Mouse (Mus musculus) E14TG2a.4 (cell line): ENCODE results near the gene Ank2.

Source experiments
- H3K27me3 ChIP-seq: 2 replicates; pipeline ENCODE4 v1.6.1; 2014; ENCODE audit warnings: low read length, control low read depth; ENCODE audit not compliant: insufficient read depth
- H3K36me3 ChIP-seq: 2 replicates; pipeline ENCODE4 v1.6.1; 2014; ENCODE audit warnings: low read length, control low read depth; ENCODE audit not compliant: insufficient read depth
- H3K4me1 ChIP-seq: replicated peaks from 2 replicates; pipeline ENCODE4 v1.6.1; 2014; ENCODE audit warnings: low read depth, low read length, control low read depth
- H3K4me3 ChIP-seq: replicated peaks from 2 replicates; pipeline ENCODE4 v1.5.1; 2014; ENCODE audit warnings: mild to moderate bottlenecking, low read length
- H3K9me3 ChIP-seq: 2 replicates; pipeline ENCODE4 v1.6.1; 2014; ENCODE audit warnings: low read length, control low read depth
- CTCF ChIP-seq: conservative IDR thresholded peaks from 2 replicates; pipeline ENCODE4 v1.5.1; 2014; ENCODE audit warnings: low read length
- NANOG ChIP-seq: IDR thresholded peaks from 2 replicates; pipeline ENCODE4 v1.6.1; 2014; ENCODE audit warnings: borderline replicate concordance, low read length, mixed read lengths
- POU5F1 ChIP-seq: IDR thresholded peaks from 2 replicates; pipeline ENCODE4 v1.6.1; 2014; ENCODE audit warnings: low read length, borderline replicate concordance

Ank2 gene

GRCm38 (mm10) chr3:127225167-127225798 is 273.9 kb downstream of the Ank2 start:
- TF ChIP-seq CTCF (no peak), NANOG (no peak), POU5F1 (no peak)

GRCm38 (mm10) chr3:127224315-127225166 is 274.6 kb downstream of the Ank2 start:
- H3K4me3 ChIP-seq = peak overlapping the region; percentile 66

More at GRCm38 (mm10) chr3:127225167-127225798, 273.9 kb downstream of the Ank2 start:
- Histone ChIP-seq H3K4me1 (peaks cover 29% of the 10 kb centered on the region), H3K36me3 (no peaks in the 10 kb centered on the region), H3K27me3 (peaks cover 6% of the 10 kb centered on the region; the same call in 1 of the 2 replicates), H3K9me3 (no peaks in the 10 kb centered on the region), H3K4me3 (peak overlapping the region; percentile 66)

GRCm38 (mm10) chr3:127222086-127222485 is 277.1 kb downstream of the Ank2 start:
- H3K27me3 ChIP-seq = peaks cover 6% of the 10 kb centered on the region; the same call in 1 of the 2 replicates
- peaks cover 31% of the 10 kb centered on the region for H3K4me1 ChIP-seq
- H3K4me3 ChIP-seq = no peak overlapping the region
- no peaks in the 10 kb centered on the region for H3K9me3 ChIP-seq
- TF ChIP-seq CTCF (peak; percentile 46), NANOG (no peak), POU5F1 (no peak)
- no peaks in the 10 kb centered on the region for H3K36me3 ChIP-seq

More at GRCm38 (mm10) chr3:127224315-127225166, 274.6 kb downstream of the Ank2 start:
- TF ChIP-seq POU5F1 (no peak), CTCF (no peak), NANOG (no peak)
- no peaks in the 10 kb centered on the region for H3K36me3 ChIP-seq
- H3K27me3 ChIP-seq = peaks cover 6% of the 10 kb centered on the region; the same call in 1 of the 2 replicates
- peaks cover 29% of the 10 kb centered on the region for H3K4me1 ChIP-seq
- H3K9me3 ChIP-seq = no peaks in the 10 kb centered on the region

GRCm38 (mm10) chr3:127220859-127221258 is 278.3 kb downstream of the Ank2 start:
- Histone ChIP-seq H3K4me3 (no peak overlapping the region), H3K27me3 (peaks cover 6% of the 10 kb centered on the region; the same call in 1 of the 2 replicates), H3K9me3 (no peaks in the 10 kb centered on the region), H3K4me1 (peaks cover 20% of the 10 kb centered on the region), H3K36me3 (no peaks in the 10 kb centered on the region)
- no peak for TF ChIP-seq CTCF
- TF ChIP-seq POU5F1 = no peak
- TF ChIP-seq NANOG = no peak

- TF ChIP-seq POU5F1 (no peak), NANOG (no peak), CTCF (no peak)
- Histone ChIP-seq H3K27me3 (no peaks in the 10 kb centered on the region), H3K4me3 (no peak overlapping the region), H3K36me3 (no peaks in the 10 kb centered on the region), H3K4me1 (no peaks in the 10 kb centered on the region), H3K9me3 (no peaks in the 10 kb centered on the region)
Observed at GRCm38 (mm10) chr3:127213534-127213933, 285.6 kb downstream of the Ank2 start.

- no peak overlapping the region for H3K4me3 ChIP-seq
Observed at GRCm38 (mm10) chr3:127211119-127211518, 288.0 kb downstream of the Ank2 start.

GRCm38 (mm10) chr3:127210552-127210951 is 288.6 kb downstream of the Ank2 start:
- no peaks in the 10 kb centered on the region for H3K36me3 ChIP-seq
- H3K4me1 ChIP-seq = no peaks in the 10 kb centered on the region
- H3K4me3 ChIP-seq = no peak overlapping the region
- TF ChIP-seq CTCF = no peak
- TF ChIP-seq NANOG = no peak
- no peak for TF ChIP-seq POU5F1
- H3K9me3 ChIP-seq = no peaks in the 10 kb centered on the region
- no peaks in the 10 kb centered on the region for H3K27me3 ChIP-seq

More at GRCm38 (mm10) chr3:127211119-127211518, 288.0 kb downstream of the Ank2 start:
- Histone ChIP-seq H3K9me3 (no peaks in the 10 kb centered on the region), H3K27me3 (no peaks in the 10 kb centered on the region), H3K36me3 (no peaks in the 10 kb centered on the region), H3K4me1 (no peaks in the 10 kb centered on the region)
- TF ChIP-seq POU5F1 (no peak), CTCF (no peak), NANOG (no peak)

- TF ChIP-seq POU5F1 = no peak
- TF ChIP-seq NANOG = no peak
- TF ChIP-seq CTCF = no peak
- no peaks in the 10 kb centered on the region for H3K4me1 ChIP-seq
- H3K4me3 ChIP-seq = no peak overlapping the region
- H3K27me3 ChIP-seq = no peaks in the 10 kb centered on the region
- no peaks in the 10 kb centered on the region for H3K36me3 ChIP-seq
- H3K9me3 ChIP-seq = no peaks in the 10 kb centered on the region
Observed at GRCm38 (mm10) chr3:127208871-127209270, 290.3 kb downstream of the Ank2 start.
